Mouse (Mus musculus) midbrain, postnatal 0 days (tissue): ENCODE results near the gene Kcnd3. TPM values are rescaled to one million over a fixed set of nuclear protein-coding genes. Genes with fewer than 3 reads are reported as not detected.

ENCODE experiments used
- ATAC-seq: fragments of 200-750 bp; cut with Nextera tagmentation; 2 replicates; pipeline ENCODE4 v1.8.0; 2017; ENCODE audit warnings: moderate number of reproducible peaks, mild to moderate bottlenecking, moderate TSS enrichment, moderate library complexity; ENCODE audit not compliant: low FRiP score
- DNase-seq: peaks from one replicate; pipeline ENCODE4 v3.0.0-alpha.2; 2015; ENCODE audit warnings: low spot score
- H3K27ac ChIP-seq: fragments of 300-500 bp; sonication (generic); 2 replicates; pipeline ENCODE4 v1.5.1; 2014; ENCODE audit warnings: low read depth, mild to moderate bottlenecking, low read length, mixed read lengths
- H3K27me3 ChIP-seq: fragments of 300-500 bp; sonication (generic); 2 replicates; pipeline ENCODE4 v1.6.1; 2014; ENCODE audit warnings: low read length, control low read depth, mixed read lengths; ENCODE audit not compliant: insufficient read depth
- H3K36me3 ChIP-seq: fragments of 300-500 bp; sonication (generic); 2 replicates; pipeline ENCODE4 v1.6.1; 2014; ENCODE audit warnings: low read length, control low read depth, mixed read lengths; ENCODE audit not compliant: insufficient read depth
- H3K4me1 ChIP-seq: fragments of 300-500 bp; sonication (generic); 2 replicates; pipeline ENCODE4 v1.6.1; 2014; ENCODE audit warnings: mild to moderate bottlenecking, control low read depth, antibody characterized with exemption, low read length, mixed read lengths; ENCODE audit not compliant: insufficient read depth
- H3K4me2 ChIP-seq: fragments of 300-500 bp; sonication (generic); 2 replicates; pipeline ENCODE4 v1.6.1; 2014; ENCODE audit warnings: low read depth, mild to moderate bottlenecking, low read length, mixed read lengths; ENCODE audit not compliant: poor library complexity, severe bottlenecking
- H3K4me3 ChIP-seq: fragments of 300-500 bp; sonication (generic); 2 replicates; pipeline ENCODE4 v1.5.1; 2014; ENCODE audit warnings: low read depth, mild to moderate bottlenecking, low read length, moderate library complexity
- H3K9ac ChIP-seq: fragments of 300-500 bp; sonication (generic); replicated peaks from 2 replicates; pipeline ENCODE4 v1.6.1; 2014; ENCODE audit warnings: mild to moderate bottlenecking, low read length, moderate library complexity, mixed read lengths; ENCODE audit not compliant: poor library complexity, severe bottlenecking
- H3K9me3 ChIP-seq: fragments of 300-500 bp; sonication (generic); 2 replicates; pipeline ENCODE4 v1.6.1; 2016; ENCODE audit warnings: low read length, control low read depth
- CTCF ChIP-seq: IDR thresholded peaks from 2 replicates; pipeline ENCODE4 v1.5.1; 2016; ENCODE audit warnings: antibody characterized with exemption, mild to moderate bottlenecking
- WGBS: fragments of 180-500 bp; shearing (Covaris S2); extraction: QIAGEN DNeasy Blood & Tissue Kit; methylation state at CpG from one replicate; pipeline ENCODE4 v1.1.7; 2014; 5-methylcytosine and 5-hydroxymethylcytosine counted together
- polyA plus RNA-seq: library from polyadenylated mRNA; unstranded; fragments of >200 nt; fragmentation: Nextera tagmentation; extraction: Ambion mirVana; gene quantifications from 2 replicates; pipeline ENCODE4 v1.2.1, GENCODE M21; 2015
- total RNA-seq: library from RNA; depleted of rRNA; stranded (reverse); fragments of >200 nt; gene quantifications from 2 replicates; pipeline ENCODE4 v1.2.3, GENCODE M21; 2014

Kcnd3 gene
- total and polyA plus RNA-seq, 2 experiments from 2014 or later: 10.6 to 80.5 TPM

DNA sequence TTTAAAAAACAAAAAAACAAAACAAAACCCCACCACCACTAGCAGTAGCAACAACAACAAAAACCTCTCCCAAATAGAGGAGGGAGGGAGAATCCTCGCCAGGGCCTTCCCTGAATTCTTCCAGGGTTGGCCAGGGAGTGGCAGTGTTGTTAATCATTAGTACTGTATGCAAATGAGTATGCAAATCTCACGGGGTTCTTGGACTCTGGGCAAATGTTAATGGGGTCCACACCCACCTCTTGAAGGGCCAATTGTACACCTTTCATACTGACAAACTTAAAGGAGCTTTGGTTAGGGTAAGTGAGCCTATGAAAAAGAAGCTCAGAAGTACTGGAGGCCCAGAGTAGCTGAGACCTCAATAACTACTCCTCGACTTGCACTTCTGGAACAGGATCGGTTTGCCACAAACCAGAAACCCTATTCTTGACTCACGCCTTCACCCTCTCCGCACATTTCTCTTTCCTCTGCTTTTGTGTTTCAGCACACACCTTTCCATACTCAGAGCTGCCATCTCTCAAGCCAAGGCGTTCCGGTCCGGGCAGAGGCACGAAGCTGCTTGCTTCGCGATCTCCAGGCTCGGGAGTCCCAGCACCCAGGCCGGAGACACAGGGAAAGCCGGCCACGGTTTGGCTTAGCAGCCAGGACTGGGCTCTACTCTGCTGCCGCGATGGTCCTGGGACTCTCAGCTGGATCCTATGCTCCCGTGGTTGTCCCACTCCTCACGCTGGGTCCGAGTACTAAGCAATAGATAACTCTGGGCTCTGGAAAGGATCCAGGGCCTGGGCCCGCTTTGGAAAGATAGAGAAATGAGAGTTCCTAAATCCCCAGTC is 1.3 kb upstream of the Kcnd3 start:
- Histone ChIP-seq H3K36me3 (no peaks in the 10 kb centered on the region), H3K4me1 (peaks cover 7% of the 10 kb centered on the region; the same call in 1 of the 2 replicates), H3K9ac (0 out of 2 replicates have a peak overlapping the region, but pooled peaks have one; percentile 86), H3K27ac (peak overlapping the region; percentile 59), H3K9me3 (no peaks in the 10 kb centered on the region), H3K27me3 (no peaks in the 10 kb centered on the region), H3K4me3 (peak overlapping the region; percentile 81), H3K4me2 (peak overlapping the region; percentile 90)
- ATAC-seq (0 out of 2 replicates have a peak, but pooled peaks have one; percentile 17), DNase-seq (peak; percentile 83)
- 3% methylated on average over 22 of the region's 22 CpGs for WGBS
- TF ChIP-seq CTCF: peak; percentile 73

DNA sequence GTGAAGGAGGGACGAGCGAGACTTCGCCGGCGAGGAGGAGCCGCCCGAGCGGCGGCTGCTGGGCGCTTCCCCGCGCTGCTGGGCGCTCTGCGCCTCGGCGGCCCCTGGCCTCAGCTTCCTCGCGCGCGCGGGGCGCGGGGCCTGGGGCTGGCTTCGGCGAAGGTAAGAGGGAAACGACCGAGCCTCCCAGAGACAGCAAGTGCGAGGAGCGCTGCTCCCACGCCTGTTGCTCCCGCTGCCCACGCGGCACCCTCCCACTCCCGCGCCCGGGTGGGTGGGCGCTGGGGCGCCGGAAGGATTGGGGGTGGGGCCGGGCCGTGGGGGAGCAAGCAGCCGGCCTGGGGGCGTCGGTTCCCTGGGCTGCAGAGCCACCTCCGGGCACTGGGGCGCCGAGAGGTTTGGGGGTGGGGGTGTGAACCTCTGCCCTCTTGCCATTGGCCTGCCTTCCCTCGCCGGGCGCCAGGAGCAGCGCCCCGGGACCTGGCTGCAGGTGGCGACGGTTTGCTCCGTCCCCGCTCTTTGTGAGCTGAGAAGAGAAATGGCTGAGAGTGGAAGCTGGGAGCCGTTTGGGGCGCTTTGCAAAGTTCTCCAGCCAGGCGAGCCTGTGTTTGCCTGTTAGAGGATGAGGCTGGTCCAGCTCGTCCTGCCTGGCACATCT is 555 bp downstream of the Kcnd3 start:
- DNase-seq (peak; percentile 43), ATAC-seq (peak; percentile 60)
- WGBS: 0% methylated on average over 30 of the region's 60 CpGs
- Histone ChIP-seq H3K27me3 (no peaks in the 10 kb centered on the region), H3K27ac (peak overlapping the region; percentile 77), H3K4me3 (peak overlapping the region; percentile 81), H3K4me1 (peaks cover 7% of the 10 kb centered on the region; the same call in 1 of the 2 replicates), H3K4me2 (peak overlapping the region; percentile 90), H3K9me3 (no peaks in the 10 kb centered on the region), H3K36me3 (no peaks in the 10 kb centered on the region), H3K9ac (peak overlapping the region; percentile 86)
- TF ChIP-seq CTCF: 0 out of 2 replicates have a peak, but pooled peaks have one; percentile 6

DNA sequence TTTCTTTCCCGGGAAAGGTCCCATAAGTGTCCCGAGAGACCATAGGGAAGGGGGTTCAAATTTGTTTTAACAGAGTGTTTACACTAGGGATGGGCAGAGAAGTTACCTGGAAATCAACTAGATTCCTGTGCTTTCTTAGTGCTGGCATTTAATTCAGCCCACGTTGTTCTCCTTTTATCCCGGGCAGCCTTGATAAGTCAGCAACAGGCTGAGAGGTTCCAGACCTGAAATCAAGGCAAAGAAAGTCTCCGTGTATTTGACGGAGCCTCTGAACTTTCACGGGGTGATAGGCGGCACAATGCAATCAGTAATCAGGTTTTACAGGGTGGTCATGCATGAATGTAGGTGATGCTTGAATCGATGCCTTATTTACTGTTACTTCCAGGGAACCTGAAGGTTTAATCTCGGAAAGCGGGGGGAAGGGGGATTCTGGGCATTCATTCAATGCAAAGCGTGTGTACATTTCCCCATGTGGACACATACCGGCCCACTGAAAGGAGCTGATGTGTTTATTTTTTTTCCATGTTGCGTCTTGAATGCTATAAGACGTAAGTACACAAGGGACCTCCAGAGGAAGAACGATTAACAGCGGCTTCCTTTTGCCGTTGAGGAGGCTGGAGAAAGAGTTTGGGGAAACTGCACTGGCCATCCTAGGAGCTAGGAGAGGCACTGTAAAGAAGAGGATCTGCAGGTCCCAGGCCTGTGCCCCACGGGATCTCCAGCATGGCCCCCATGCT is 1.3 kb downstream of the Kcnd3 start:
- H3K27ac ChIP-seq: peak overlapping the region; percentile 77; the same call in 1 of the 2 replicates
- H3K36me3 ChIP-seq: no peaks in the 10 kb centered on the region
- no peaks in the 10 kb centered on the region for H3K27me3 ChIP-seq
- no peaks in the 10 kb centered on the region for H3K9me3 ChIP-seq
- peak; percentile 35 for TF ChIP-seq CTCF
- peaks cover 7% of the 10 kb centered on the region; the same call in 1 of the 2 replicates for H3K4me1 ChIP-seq
- H3K4me2 ChIP-seq: peak overlapping the region; percentile 90
- under 1% methylated on average over 19 of the region's 19 CpGs for WGBS
- ATAC-seq: no peak
- DNase-seq: peak; percentile 34
- H3K9ac ChIP-seq: peak overlapping the region; percentile 86
- peak overlapping the region; percentile 81 for H3K4me3 ChIP-seq

DNA sequence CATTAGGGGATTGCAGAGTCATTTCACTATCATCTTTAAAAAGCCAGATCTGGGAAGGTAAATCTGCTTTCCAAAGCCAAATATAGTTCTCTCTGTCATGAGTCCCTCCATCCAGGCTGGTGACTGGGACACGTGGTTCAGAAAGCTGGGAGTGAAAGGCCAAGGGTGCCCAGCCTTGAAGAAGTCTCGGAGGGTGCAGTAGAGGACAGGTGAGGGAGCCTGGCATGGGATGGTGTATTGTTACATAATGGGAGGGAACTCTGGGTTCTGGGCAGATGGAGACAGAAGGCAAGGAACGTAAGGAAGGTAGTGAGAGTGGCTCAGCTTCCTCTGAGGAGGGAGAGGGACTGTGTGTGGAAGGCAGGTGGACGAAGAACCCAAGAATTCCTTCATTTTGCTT is 5.5 kb downstream of the Kcnd3 start:
- H3K4me3 ChIP-seq: no peak overlapping the region
- no peak for TF ChIP-seq CTCF
- no peaks in the 10 kb centered on the region for H3K27me3 ChIP-seq
- no peak overlapping the region for H3K9ac ChIP-seq
- ATAC-seq: no peak
- H3K4me1 ChIP-seq: peaks cover 3% of the 10 kb centered on the region; the same call in 1 of the 2 replicates
- H3K4me2 ChIP-seq: no peak overlapping the region
- peaks cover 11% of the 10 kb centered on the region; the same call in 1 of the 2 replicates for H3K36me3 ChIP-seq
- H3K9me3 ChIP-seq: no peaks in the 10 kb centered on the region
- 83% methylated on average over 4 of the region's 4 CpGs for WGBS
- no peak overlapping the region for H3K27ac ChIP-seq
- no peak for DNase-seq

DNA sequence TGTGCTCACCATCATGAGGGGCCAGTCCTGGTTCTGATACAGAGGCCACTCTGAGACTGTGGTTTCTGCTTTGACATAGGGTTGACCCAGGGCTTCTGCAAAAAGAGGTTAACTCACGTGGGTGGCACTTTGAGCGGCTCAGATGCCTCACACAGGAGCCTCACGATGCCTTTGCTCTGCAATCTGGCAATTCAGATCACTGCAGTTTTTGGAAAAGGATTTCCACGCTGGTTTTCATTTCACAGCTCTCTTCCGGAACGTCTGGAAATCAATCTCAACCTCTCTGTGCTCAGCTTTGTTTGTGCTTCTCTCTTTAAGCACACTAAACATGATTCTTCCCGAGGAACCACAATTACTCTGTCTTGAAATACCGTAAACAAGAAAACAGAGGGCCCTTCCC is 14.4 kb downstream of the Kcnd3 start:
- Histone ChIP-seq H3K36me3 (peaks cover 3% of the 10 kb centered on the region), H3K27ac (no peak overlapping the region), H3K4me2 (no peak overlapping the region), H3K9ac (no peak overlapping the region), H3K27me3 (no peaks in the 10 kb centered on the region), H3K9me3 (no peaks in the 10 kb centered on the region), H3K4me3 (no peak overlapping the region), H3K4me1 (no peaks in the 10 kb centered on the region)
- TF ChIP-seq CTCF: no peak
- WGBS: 77% methylated on average over 8 of the region's 8 CpGs
- DNase-seq (no peak), ATAC-seq (no peak)
